Mouse (Mus musculus) 3T3-L1 (cell line): ENCODE measurements around the gene Ccsap.

ENCODE experiments used
- DNase-seq: peaks from one replicate; pipeline ENCODE4 v3.0.0-alpha.2; 2015; ENCODE audit warnings: low read depth, low spot score

Ccsap gene

DNA sequence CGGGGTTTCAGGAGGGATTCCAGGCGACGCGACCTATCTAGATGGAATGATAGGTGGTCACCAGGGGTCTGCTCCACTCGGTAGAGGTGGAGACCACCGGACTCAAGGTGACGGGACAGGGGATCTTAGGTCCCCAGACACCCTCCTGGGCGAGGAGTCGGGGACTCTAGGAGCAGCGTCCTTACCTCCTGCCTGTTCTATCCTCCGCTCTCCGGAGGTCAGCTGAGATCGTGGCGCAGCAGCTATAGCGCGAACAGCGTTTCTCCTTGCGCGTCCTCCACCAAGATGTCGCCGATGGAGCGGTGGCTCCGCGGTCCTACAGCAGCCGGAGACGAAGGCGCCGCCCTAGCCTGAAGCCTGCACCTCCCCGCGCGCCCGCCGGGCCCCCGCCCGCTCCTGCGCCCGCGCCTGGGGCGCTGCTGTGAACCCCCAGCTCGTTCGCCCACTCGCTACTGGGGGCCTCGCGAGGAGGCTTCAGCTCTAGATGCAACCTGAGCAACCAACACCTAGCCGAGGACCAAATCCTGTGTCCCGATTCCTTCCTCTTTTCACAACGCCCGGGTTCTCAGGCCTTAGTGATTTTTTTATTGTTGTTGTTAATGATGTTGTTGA lies at the start of gene Ccsap:
Ccsap (minus strand) TSS at position 562 of the 612 bp plus-strand sequence.
- DNase-seq: no peak

- no peak for DNase-seq
These were observed 47.6 kb upstream of the Ccsap start for GRCm38 (mm10) chr8:123907604-123908003.

DNA sequence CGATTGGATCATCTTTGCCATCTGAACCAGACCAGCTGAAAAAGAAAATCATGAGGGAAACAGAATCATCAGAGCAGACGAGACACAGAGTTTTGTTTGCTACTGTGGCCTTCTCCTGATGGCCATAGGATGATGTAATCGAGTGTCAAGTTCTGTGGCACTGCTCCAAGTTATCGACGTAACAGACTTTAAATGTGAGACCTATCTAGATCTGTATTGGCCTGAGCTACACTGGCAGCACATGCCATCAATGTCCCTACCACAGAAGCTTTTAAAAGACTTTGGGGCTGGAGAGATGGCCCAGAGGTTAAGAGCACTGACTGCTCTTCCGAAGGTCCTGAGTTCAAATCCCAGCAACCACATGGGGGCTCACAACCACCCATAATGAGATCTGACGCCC lies 42.6 kb upstream of the Ccsap start:
- peak; percentile 11 for DNase-seq

GRCm38 (mm10) chr8:123899366-123899765 lies 39.4 kb upstream of the Ccsap start:
- no peak for DNase-seq

DNA sequence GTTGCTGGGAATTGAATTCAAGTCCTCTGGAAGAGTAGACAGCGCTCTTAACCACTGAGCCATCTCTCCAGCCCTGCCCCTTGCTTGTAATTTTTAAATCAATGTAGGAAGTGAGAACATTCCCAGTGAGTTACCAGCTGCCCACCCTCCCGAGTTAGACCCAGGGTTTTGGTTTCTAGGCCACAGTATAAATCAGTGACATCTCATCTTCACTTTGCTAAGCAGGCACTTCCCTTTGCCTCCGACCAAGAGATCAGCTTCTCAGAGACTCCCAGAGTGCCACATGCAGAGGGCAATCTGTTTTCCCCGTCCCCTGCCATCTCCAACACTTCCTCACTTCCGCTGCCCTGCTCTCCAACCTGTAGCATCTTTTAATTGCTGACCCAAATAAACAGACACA lies 38.6 kb upstream of the Ccsap start:
- no peak for DNase-seq

DNA sequence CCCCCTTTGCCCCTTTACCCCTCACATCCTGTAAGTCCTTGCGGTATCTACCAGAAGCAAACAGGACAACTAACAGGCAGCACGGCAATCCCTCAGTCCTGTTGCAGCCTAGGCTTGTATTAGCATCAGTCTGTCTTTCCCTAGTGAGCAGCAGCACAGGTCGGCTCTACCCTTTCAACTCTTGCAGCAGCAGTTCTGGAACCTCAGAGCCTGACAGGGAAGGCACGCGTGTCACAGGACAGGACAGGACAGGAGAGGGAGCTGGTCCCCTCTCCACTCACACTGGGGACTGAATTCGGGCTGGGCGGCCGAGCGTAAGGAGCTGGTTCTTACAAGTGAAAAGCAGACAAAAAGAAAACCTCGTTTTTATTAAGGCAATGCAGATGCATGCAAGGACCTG lies 36.8 kb upstream of the Ccsap start:
- DNase-seq: no peak

DNA sequence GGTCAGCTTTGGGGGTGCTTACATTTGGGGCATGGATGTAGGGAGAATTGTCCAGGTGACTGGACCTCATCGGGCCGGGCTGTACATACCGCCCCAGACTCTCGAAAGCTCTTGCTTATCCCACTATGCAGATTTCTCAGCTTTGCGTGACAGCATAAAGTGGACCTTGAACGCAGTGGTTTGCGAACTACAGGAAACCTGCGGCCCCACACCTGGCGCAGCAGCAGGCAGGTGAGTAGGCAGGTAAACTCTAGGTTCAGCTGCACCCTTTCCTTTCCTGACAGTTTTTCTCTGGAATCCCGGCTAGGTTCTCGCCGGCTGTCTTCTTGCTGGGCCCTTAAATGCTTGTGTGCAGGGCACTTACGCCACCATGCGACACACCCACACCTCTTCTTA lies 36.4 kb upstream of the Ccsap start:
- no peak for DNase-seq

DNA sequence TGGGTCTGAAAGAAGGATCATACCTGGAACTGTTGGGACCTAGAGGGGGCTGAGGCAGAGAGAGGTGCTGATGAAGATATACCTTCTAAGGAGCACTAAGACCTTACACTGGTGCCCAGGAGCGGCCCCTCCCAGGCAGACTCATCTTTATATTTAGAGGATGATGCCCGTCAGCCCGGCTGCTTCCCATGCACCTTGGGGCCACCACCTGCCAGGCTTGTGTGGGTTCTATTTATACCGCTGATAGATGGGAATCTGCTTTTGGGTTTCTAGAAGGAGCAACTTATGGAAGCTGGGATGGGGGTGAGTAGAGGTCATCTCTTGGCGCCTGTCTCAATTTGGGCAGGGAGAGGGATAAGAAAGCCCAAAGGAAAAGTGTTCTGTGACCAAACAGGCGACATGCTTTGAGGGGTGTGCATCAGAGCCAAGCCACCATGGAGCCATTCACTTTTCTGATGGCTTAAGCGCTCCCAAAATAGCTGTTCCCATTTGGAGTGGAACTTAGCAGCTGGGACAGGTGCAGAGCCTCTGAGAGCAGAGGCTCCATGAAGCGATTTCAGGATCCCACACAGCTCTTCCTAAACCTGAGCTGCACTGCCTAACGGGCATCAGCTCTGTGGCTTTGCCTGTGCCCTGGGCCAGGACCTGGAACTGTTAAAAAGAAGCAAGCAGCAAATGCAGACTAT lies 35.8 kb upstream of the Ccsap start:
- DNase-seq: no peak

- no peak for DNase-seq
These were observed 35.2 kb upstream of the Ccsap start for GRCm38 (mm10) chr8:123895230-123895629.

- no peak for DNase-seq
These were observed 34.6 kb upstream of the Ccsap start, which contains the start of gene Acta1 for GRCm38 (mm10) chr8:123894502-123895097. Gene Acta1 (minus strand): TSS chr8:123894751.

DNA sequence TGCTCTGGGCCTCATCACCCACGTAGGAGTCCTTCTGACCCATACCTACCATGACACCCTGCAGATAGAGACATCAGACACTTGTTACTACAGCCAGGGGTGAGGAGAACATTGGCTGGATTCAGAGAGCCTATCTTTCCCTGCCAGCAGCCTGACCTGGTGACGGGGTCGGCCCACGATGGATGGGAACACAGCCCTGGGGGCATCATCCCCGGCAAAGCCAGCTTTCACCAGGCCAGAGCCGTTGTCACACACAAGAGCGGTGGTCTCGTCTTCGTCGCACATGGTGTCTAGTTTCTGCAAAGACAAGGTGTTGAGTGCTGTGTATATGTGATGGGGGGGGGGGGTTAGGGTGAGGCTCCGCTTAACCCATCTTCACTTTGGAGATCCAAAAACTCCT lies 33.4 kb upstream of the Ccsap start:
- no peak for DNase-seq

DNA sequence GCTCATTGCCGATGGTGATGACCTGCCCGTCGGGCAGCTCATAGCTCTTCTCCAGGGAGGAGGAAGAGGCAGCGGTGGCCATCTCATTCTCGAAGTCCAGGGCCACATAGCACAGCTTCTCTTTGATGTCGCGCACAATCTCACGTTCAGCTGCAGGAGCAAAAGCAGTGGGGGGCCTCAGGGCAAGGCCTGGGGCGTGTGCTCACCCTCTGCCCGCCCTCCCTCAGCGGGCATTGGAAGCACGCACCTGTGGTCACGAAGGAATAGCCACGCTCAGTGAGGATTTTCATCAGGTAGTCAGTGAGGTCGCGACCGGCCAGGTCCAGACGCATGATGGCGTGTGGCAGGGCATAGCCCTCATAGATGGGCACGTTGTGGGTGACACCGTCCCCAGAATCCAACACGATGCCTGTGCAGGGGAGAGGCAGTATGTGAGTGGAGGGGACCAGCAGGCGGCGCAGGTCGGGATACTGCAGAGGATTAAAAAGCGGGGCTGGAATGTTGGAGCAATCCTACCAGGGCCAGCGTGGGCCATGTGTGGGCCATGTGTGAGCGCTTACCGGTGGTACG lies 32.7 kb upstream of the Ccsap start:
- DNase-seq: no peak

DNA sequence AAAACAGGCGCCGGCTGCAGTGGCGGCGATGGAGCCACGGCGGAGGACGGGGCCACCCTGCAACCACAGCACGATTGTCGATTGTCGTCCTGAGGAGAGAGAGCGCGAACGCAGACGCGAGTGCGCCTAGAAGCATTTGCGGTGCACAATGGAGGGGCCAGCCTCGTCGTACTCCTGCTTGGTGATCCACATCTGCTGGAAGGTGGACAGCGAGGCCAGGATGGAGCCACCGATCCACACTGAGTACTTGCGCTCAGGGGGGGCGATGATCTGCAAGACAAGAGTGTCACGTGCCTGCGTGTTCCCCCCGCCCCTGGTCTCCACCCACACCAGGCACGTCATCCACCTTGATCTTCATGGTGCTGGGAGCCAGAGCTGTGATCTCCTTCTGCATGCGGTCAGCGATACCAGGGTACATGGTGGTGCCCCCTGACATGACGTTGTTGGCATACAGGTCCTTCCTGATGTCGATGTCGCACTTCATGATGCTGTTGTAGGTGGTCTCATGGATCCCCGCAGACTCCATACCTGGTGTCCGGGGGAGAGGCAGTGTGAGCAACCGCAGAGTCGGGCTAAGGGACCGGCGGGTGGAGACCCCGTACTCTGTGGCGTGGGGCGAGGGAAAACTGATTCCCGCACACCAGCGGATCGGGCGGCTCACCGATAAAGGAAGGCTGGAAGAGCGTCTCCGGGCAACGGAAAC lies 32.0 kb upstream of the Ccsap start:
- no peak for DNase-seq

DNA sequence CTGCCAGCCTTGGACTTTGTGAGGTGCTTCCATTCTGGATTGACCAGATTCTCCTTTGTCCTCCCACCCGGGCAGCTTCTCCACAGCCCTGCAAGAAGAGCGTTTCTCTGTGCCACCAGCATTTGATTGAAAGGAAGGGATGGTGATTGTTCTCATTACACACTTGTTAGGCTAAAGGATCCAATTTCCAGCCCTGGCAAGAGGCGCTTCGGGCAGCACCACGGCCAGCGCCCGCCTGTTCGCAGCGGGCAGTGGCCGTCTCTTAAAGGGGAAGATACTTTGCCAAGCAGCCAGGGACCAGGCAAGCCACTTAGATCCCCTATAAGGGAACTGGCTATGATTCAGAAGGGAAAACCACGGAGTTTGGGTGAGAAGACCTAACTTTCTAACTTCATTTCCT lies 31.3 kb upstream of the Ccsap start:
- DNase-seq: peak; percentile 54

DNA sequence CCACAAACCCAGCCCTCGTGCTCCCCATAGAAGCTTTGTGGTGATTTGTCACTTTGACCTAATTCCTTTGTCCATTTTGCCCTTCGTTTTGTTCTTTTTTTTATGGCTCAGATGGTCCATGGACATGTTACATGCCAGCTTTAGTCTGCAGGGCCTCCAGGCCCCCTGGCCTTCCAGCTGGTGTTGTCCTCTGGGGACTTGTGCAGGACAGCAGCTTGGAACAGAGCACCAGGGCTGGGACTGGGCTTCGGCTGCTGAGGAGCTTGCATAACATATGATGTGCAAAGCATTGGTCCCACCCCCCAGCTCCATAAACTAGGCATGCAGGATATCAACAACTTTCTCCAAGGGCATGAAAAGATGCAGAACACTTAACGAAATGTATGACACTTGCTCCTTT lies 29.8 kb upstream of the Ccsap start:
- no peak for DNase-seq

GRCm38 (mm10) chr8:123887956-123888355 lies 27.9 kb upstream of the Ccsap start:
- DNase-seq: peak; percentile 94

- DNase-seq: peak; percentile 74
These were observed 27.2 kb upstream of the Ccsap start for GRCm38 (mm10) chr8:123887163-123887562.

DNA sequence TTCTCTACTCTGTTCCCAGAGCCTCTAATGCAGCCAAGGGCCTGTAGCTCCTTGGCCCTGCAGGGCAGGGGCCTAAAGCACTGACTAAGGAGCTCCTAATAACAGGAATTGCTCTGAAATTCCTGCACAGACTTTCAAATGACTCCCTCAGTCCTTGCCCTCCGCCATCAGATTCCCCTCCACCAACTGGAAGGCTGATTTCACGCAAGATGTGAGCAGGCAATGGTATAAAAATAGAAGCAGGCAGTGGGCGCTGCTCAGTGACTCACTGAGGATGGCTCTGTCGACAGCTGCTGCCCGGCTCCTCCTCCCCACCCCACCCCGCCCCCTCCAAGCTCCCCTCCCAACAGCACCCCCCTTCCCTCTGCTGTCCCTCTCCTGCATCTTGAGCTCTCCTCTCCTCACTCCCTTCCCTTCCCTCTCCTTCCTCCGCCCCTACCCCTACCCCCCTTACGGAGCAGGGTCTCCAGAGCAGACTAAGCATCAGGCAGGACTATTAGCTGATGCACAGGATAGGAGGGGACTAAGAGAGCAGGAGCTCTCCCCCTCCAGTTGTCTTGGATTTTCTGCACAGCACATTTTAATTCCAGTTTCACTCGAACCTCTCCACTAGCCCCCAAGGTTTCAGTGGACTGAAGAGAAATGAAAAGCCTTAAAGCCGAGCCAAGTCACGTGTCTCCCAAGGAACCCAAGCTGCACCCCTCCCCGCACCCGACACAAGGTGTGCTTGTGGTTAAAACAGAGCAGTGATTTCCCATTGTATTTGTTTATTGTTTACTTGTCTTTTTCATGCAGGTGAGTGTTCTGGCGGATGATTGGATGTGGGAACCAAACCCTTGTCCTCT lies 24.9 kb upstream of the Ccsap start:
- peak; percentile 90 for DNase-seq

DNA sequence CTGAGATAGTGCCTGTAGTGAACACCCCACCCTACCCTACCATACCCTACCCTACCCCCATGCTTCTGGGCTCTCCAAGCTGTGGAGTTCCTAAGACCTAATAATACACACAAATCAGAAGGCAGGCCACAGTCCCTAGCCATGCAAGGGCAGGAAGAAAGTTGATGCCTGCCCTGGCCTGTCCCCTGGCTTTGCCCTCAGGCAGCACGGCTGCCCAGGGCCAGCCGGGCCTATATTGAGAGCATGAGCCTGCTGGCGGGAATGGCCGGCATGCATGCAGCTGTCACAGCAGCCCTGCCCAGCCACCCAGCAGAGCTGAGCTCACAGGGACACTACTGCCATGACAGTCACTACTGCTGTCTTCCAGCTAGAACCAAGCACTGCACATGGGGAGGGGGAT lies 23.1 kb upstream of the Ccsap start:
- DNase-seq: no peak

GRCm38 (mm10) chr8:123882412-123882811 lies 22.4 kb upstream of the Ccsap start:
- no peak for DNase-seq

- DNase-seq: no peak
These were observed 20.9 kb upstream of the Ccsap start for GRCm38 (mm10) chr8:123880821-123881350.
